Mouse (Mus musculus): ENCODE measurements at regions not wholly inside any gene's neighbourhood (a gene's known extent, or its start where the extent isn't known, plus 50 kb on each side); places are given as distances from the start of the nearest gene placed in this dataset.

- WGBS, result 65% methylated on average over 7 of the region's 7 CpGs
- no peak for ATAC-seq (ENCODE audit: insufficient number of reproducible peaks, low FRiP score, low TSS enrichment, low read depth)
Observed at GRCm38 (mm10) chr12:70523379-70523778, 70.5 kb downstream of the Tmx1 start.

GRCm38 (mm10) chr12:70524703-70525102, 71.8 kb downstream of the Tmx1 start:
- H3K36me3 ChIP-seq, result no peaks in the 10 kb centered on the region
- H3K27me3 ChIP-seq, result no peaks in the 10 kb centered on the region
- ATAC-seq (ENCODE audit: insufficient number of reproducible peaks, low FRiP score, low TSS enrichment, low read depth), result no peak
- H3K4me2 ChIP-seq, result no peak overlapping the region
- no peaks in the 10 kb centered on the region for H3K9me3 ChIP-seq
- WGBS, result 78% methylated on average over 4 of the region's 4 CpGs
- H3K4me1 ChIP-seq, result no peaks in the 10 kb centered on the region
- no peak overlapping the region for H3K9ac ChIP-seq
- no peak overlapping the region for H3K27ac ChIP-seq
- H3K4me3 ChIP-seq, result no peak overlapping the region

More at GRCm38 (mm10) chr12:70523379-70523778, 70.5 kb downstream of the Tmx1 start:
- no peaks in the 10 kb centered on the region for H3K36me3 ChIP-seq
- no peak overlapping the region for H3K27ac ChIP-seq
- H3K9me3 ChIP-seq, result no peaks in the 10 kb centered on the region
- H3K4me3 ChIP-seq, result no peak overlapping the region
- no peaks in the 10 kb centered on the region for H3K27me3 ChIP-seq
- H3K4me1 ChIP-seq, result no peaks in the 10 kb centered on the region
- H3K9ac ChIP-seq, result no peak overlapping the region
- no peak overlapping the region for H3K4me2 ChIP-seq

GRCm38 (mm10) chr12:70531661-70532060, 78.8 kb downstream of the Tmx1 start:
- Histone ChIP-seq H3K9ac (no peak overlapping the region), H3K9me3 (no peaks in the 10 kb centered on the region), H3K4me2 (no peak overlapping the region), H3K27ac (no peak overlapping the region), H3K36me3 (no peaks in the 10 kb centered on the region), H3K27me3 (no peaks in the 10 kb centered on the region), H3K4me1 (peaks cover 16% of the 10 kb centered on the region), H3K4me3 (no peak overlapping the region)
- no peak for ATAC-seq (ENCODE audit: insufficient number of reproducible peaks, low FRiP score, low TSS enrichment, low read depth)

GRCm38 (mm10) chr12:70532225-70532624, 79.3 kb downstream of the Tmx1 start:
- H3K9ac ChIP-seq, result no peak overlapping the region
- no peaks in the 10 kb centered on the region for H3K9me3 ChIP-seq
- no peak for ATAC-seq (ENCODE audit: insufficient number of reproducible peaks, low FRiP score, low TSS enrichment, low read depth)
- no peaks in the 10 kb centered on the region for H3K27me3 ChIP-seq
- H3K4me1 ChIP-seq, result peaks cover 16% of the 10 kb centered on the region
- H3K27ac ChIP-seq, result peak overlapping the region; percentile 58
- H3K4me2 ChIP-seq, result no peak overlapping the region
- H3K36me3 ChIP-seq, result no peaks in the 10 kb centered on the region
- H3K4me3 ChIP-seq, result no peak overlapping the region
- 43% methylated on average over 10 of the region's 10 CpGs for WGBS

GRCm38 (mm10) chr12:70532843-70533242, 79.9 kb downstream of the Tmx1 start:
- WGBS, result 44% methylated on average over 10 of the region's 10 CpGs

GRCm38 (mm10) chr12:70533375-70533935, 80.6 kb downstream of the Tmx1 start:
- no peak for ATAC-seq (ENCODE audit: insufficient number of reproducible peaks, low FRiP score, low TSS enrichment, low read depth)
- no peaks in the 10 kb centered on the region for H3K36me3 ChIP-seq
- no peaks in the 10 kb centered on the region for H3K27me3 ChIP-seq
- H3K4me1 ChIP-seq, result peaks cover 16% of the 10 kb centered on the region
- H3K9me3 ChIP-seq, result no peaks in the 10 kb centered on the region
- 62% methylated on average over 12 of the region's 12 CpGs for WGBS
- H3K9ac ChIP-seq, result no peak overlapping the region
- H3K27ac ChIP-seq, result peak overlapping the region; percentile 58; the same call in 1 of the 2 replicates
- no peak overlapping the region for H3K4me3 ChIP-seq
- no peak overlapping the region for H3K4me2 ChIP-seq

More at GRCm38 (mm10) chr12:70532843-70533242, 79.9 kb downstream of the Tmx1 start:
- peak overlapping the region; percentile 58 for H3K27ac ChIP-seq
- ATAC-seq (ENCODE audit: insufficient number of reproducible peaks, low FRiP score, low TSS enrichment, low read depth), result peak; percentile 61; the same call in 1 of the 2 replicates
- no peak overlapping the region for H3K9ac ChIP-seq
- H3K4me3 ChIP-seq, result no peak overlapping the region
- no peaks in the 10 kb centered on the region for H3K36me3 ChIP-seq
- peaks cover 16% of the 10 kb centered on the region for H3K4me1 ChIP-seq
- peak overlapping the region; percentile 12; the same call in 1 of the 2 replicates for H3K4me2 ChIP-seq
- H3K9me3 ChIP-seq, result no peaks in the 10 kb centered on the region
- H3K27me3 ChIP-seq, result no peaks in the 10 kb centered on the region

- no peak overlapping the region for H3K9ac ChIP-seq
- H3K27ac ChIP-seq, result no peak overlapping the region
- H3K4me2 ChIP-seq, result no peak overlapping the region
- WGBS, result 78% methylated on average over 4 of the region's 4 CpGs
- peaks cover 14% of the 10 kb centered on the region for H3K4me1 ChIP-seq
- no peak for ATAC-seq (ENCODE audit: insufficient number of reproducible peaks, low FRiP score, low TSS enrichment, low read depth)
- no peaks in the 10 kb centered on the region for H3K36me3 ChIP-seq
- H3K27me3 ChIP-seq, result no peaks in the 10 kb centered on the region
- no peaks in the 10 kb centered on the region for H3K9me3 ChIP-seq
- H3K4me3 ChIP-seq, result no peak overlapping the region
Observed at GRCm38 (mm10) chr12:70539124-70539523, 86.2 kb downstream of the Tmx1 start.

GRCm38 (mm10) chr12:70539856-70540255, 87.0 kb downstream of the Tmx1 start:
- Histone ChIP-seq H3K4me1 (peaks cover 21% of the 10 kb centered on the region), H3K27ac (no peak overlapping the region), H3K27me3 (no peaks in the 10 kb centered on the region), H3K4me3 (no peak overlapping the region), H3K4me2 (no peak overlapping the region), H3K36me3 (no peaks in the 10 kb centered on the region), H3K9ac (no peak overlapping the region), H3K9me3 (no peaks in the 10 kb centered on the region)
- 92% methylated on average over 14 of the region's 14 CpGs for WGBS
- no peak for ATAC-seq (ENCODE audit: insufficient number of reproducible peaks, low FRiP score, low TSS enrichment, low read depth)

- Histone ChIP-seq H3K36me3 (no peaks in the 10 kb centered on the region), H3K4me1 (peaks cover 28% of the 10 kb centered on the region), H3K4me3 (no peak overlapping the region), H3K27me3 (no peaks in the 10 kb centered on the region), H3K9ac (no peak overlapping the region), H3K9me3 (no peaks in the 10 kb centered on the region), H3K4me2 (no peak overlapping the region), H3K27ac (no peak overlapping the region)
- no peak for ATAC-seq (ENCODE audit: insufficient number of reproducible peaks, low FRiP score, low TSS enrichment, low read depth)
- 83% methylated on average over 4 of the region's 4 CpGs for WGBS
Observed at GRCm38 (mm10) chr12:70541432-70541831, 88.5 kb downstream of the Tmx1 start.

GRCm38 (mm10) chr12:70543299-70543698, 90.4 kb downstream of the Tmx1 start:
- H3K4me1 ChIP-seq, result peaks cover 31% of the 10 kb centered on the region
- no peaks in the 10 kb centered on the region for H3K27me3 ChIP-seq
- H3K27ac ChIP-seq, result no peak overlapping the region
- H3K4me2 ChIP-seq, result no peak overlapping the region
- no peaks in the 10 kb centered on the region for H3K36me3 ChIP-seq
- WGBS, result 33% methylated on average over 5 of the region's 5 CpGs
- H3K9me3 ChIP-seq, result no peaks in the 10 kb centered on the region
- no peak overlapping the region for H3K9ac ChIP-seq
- no peak overlapping the region for H3K4me3 ChIP-seq
- ATAC-seq (ENCODE audit: insufficient number of reproducible peaks, low FRiP score, low TSS enrichment, low read depth), result no peak

GRCm38 (mm10) chr12:70544326-70544725, 91.4 kb downstream of the Tmx1 start:
- H3K4me2 ChIP-seq, result no peak overlapping the region
- WGBS, result 31% methylated on average over 12 of the region's 12 CpGs
- no peaks in the 10 kb centered on the region for H3K9me3 ChIP-seq
- no peaks in the 10 kb centered on the region for H3K27me3 ChIP-seq
- no peak overlapping the region for H3K9ac ChIP-seq
- H3K4me3 ChIP-seq, result no peak overlapping the region
- no peaks in the 10 kb centered on the region for H3K36me3 ChIP-seq
- H3K4me1 ChIP-seq, result peaks cover 31% of the 10 kb centered on the region
- no peak for ATAC-seq (ENCODE audit: insufficient number of reproducible peaks, low FRiP score, low TSS enrichment, low read depth)
- H3K27ac ChIP-seq, result peak overlapping the region; percentile 67

- no peak for ATAC-seq (ENCODE audit: insufficient number of reproducible peaks, low FRiP score, low TSS enrichment, low read depth)
- Histone ChIP-seq H3K36me3 (no peaks in the 10 kb centered on the region), H3K4me3 (no peak overlapping the region), H3K27me3 (no peaks in the 10 kb centered on the region), H3K9me3 (no peaks in the 10 kb centered on the region), H3K9ac (no peak overlapping the region), H3K4me1 (peaks cover 31% of the 10 kb centered on the region), H3K27ac (peak overlapping the region; percentile 67), H3K4me2 (no peak overlapping the region)
- WGBS, result 32% methylated on average over 7 of the region's 7 CpGs
Observed at GRCm38 (mm10) chr12:70544850-70545510, 92.1 kb downstream of the Tmx1 start.

Data from limb, embryonic 15.5 days (tissue).